Comparison of ENCODE assay signal across 8 mouse cellular contexts in the genomic region with DNA sequence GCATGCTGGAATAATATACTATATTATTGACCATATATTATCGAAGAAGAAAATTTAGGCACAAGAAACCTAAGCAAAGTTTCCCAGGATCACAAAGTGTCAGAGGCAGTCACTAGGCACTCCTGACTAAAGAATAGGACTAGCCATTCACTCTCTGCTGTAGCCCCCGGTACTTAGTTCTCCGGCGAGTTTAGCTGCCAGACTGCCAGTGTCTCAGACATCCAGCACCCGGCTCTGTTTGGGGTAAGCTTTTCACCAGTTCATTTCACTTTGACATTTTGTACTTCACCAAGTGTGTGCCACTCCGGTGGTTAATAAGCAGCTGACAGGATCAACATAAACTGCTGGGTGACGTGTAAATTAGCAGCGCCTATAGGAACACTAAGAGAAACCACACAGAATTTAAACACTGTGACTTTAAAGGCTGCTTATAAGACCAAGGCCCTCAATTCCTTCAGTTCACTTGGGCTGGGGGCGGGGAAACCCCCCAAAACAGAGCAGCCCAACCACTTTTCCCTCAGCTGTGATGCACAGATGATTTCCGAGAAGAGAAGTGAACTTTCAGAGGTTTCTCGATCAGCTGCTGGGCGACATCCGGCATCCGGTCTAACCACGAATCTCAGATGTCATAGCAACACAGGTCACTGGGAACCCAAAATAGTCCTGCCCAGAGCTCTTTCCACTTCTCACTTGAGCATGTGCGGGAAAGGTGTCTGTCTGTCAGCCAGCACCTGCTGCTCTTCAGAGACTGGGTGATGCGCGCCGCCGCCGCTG.
DNase-seq lines count a peak whose midpoint lies in the region; ATAC-seq and TF ChIP-seq lines count a peak whose summit lies in the region.

No protein-coding gene starts in this region.

- TF ChIP-seq CTCF in liver, adult 2 months (IDR thresholded peaks at IDR 0.05; ENCODE audit: low read depth, low read length), result no peak
- no peak for TF ChIP-seq CTCF in heart, postnatal 0 days (IDR thresholded peaks at IDR 0.05; ENCODE audit: low read depth)
- no peak for TF ChIP-seq CTCF in small intestine, adult 2 months (IDR thresholded peaks at IDR 0.05; ENCODE audit: extremely low read depth, insufficient read length, insufficient replicate concordance, low read depth, low read length)

- H3K4me1 ChIP-seq in liver, adult 2 months (ENCODE audit: control insufficient read depth, insufficient read depth, low read length), result no peaks in the 10 kb centered on the region
- no peaks in the 10 kb centered on the region; the same call in 1 of the 2 replicates for H3K4me1 ChIP-seq in liver, embryonic 11.5 days (replicated peaks; ENCODE audit: control insufficient read depth, insufficient read depth, low read length)
- no peaks in the 10 kb centered on the region for H3K4me1 ChIP-seq in heart, postnatal 0 days (ENCODE audit: control insufficient read depth, insufficient read depth)
- peaks cover 2% of the 10 kb centered on the region for H3K4me1 ChIP-seq in small intestine, adult 2 months (ENCODE audit: control insufficient read depth, insufficient read depth, insufficient read length, low read length)

- H3K27me3 ChIP-seq in liver, adult 2 months (ENCODE audit: control insufficient read depth, insufficient read depth, low read length), result no peaks in the 10 kb centered on the region
- no peaks in the 10 kb centered on the region for H3K27me3 ChIP-seq in liver, embryonic 11.5 days (replicated peaks; ENCODE audit: control insufficient read depth, insufficient read depth, low read length)
- no peaks in the 10 kb centered on the region for H3K27me3 ChIP-seq in heart, postnatal 0 days (ENCODE audit: control insufficient read depth, insufficient read depth, low read length)
- H3K27me3 ChIP-seq in small intestine, adult 2 months (ENCODE audit: control insufficient read depth, insufficient read depth, low read length), result no peaks in the 10 kb centered on the region

- no peak overlapping the region for H3K27ac ChIP-seq in liver, adult 2 months (replicated peaks; ENCODE audit: insufficient read depth, low read depth, low read length)
- no peak overlapping the region for H3K27ac ChIP-seq in liver, embryonic 11.5 days (ENCODE audit: low read depth, low read length)
- no peak overlapping the region for H3K27ac ChIP-seq in heart, postnatal 0 days (ENCODE audit: low read depth)
- H3K27ac ChIP-seq in small intestine, adult 2 months (ENCODE audit: insufficient read depth, low read depth, low read length), result peak overlapping the region; percentile 75

- peak; percentile 50 for DNase-seq in adrenal gland, postnatal 14 days
- no peak for DNase-seq in adrenal gland, adult 2 months
- DNase-seq in liver, adult 2 months (ENCODE audit: extremely low read depth, low read depth, low spot score), result peak; percentile 21
- no peak for DNase-seq in liver, embryonic 11.5 days (ENCODE audit: low spot score)
- peak; percentile 40 for DNase-seq in heart, postnatal 0 days (ENCODE audit: low spot score)
- DNase-seq in lung, postnatal 4 days, result peak; percentile 66 to 76
- no peak for DNase-seq in adrenal gland, adult 8-10 months

- WGBS in liver, adult 2 months, result 82% methylated on average over 21 of the region's 21 CpGs
- WGBS in liver, embryonic 11.5 days, result 68% methylated on average over 21 of the region's 21 CpGs
- WGBS in heart, postnatal 0 days, result 46% methylated on average over 21 of the region's 21 CpGs
- 72% methylated on average over 21 of the region's 21 CpGs for WGBS in small intestine, adult 2 months

- no peak for TF ChIP-seq POLR2A in liver, adult 2 months (IDR thresholded peaks at IDR 0.05; ENCODE audit: extremely low read depth, insufficient read depth, low read length)
- TF ChIP-seq POLR2A in small intestine, adult 2 months (IDR thresholded peaks at IDR 0.05; ENCODE audit: low read depth, low read length), result no peak

- H3K4me3 ChIP-seq in liver, adult 2 months (ENCODE audit: insufficient read depth, low read depth, low read length), result no peak overlapping the region
- H3K4me3 ChIP-seq in liver, embryonic 11.5 days (ENCODE audit: low read depth, low read length), result no peak overlapping the region
- H3K4me3 ChIP-seq in heart, postnatal 0 days (ENCODE audit: low read depth, low read length), result peak overlapping the region; percentile 35
- no peak overlapping the region for H3K4me3 ChIP-seq in small intestine, adult 2 months (ENCODE audit: low read depth, low read length)

- no peak for ATAC-seq in liver, embryonic 11.5 days (replicated peaks; ENCODE audit: low FRiP score)
- ATAC-seq in heart, postnatal 0 days (ENCODE audit: insufficient read depth, low read depth), result no peak

- no peak overlapping the region for H3K9ac ChIP-seq in liver, adult 2 months (ENCODE audit: low read depth, low read length)
- H3K9ac ChIP-seq in liver, embryonic 11.5 days (ENCODE audit: low read depth, low read length), result no peak overlapping the region
- no peak overlapping the region for H3K9ac ChIP-seq in heart, postnatal 0 days (replicated peaks; ENCODE audit: low read depth, low read length)

- no peaks in the 10 kb centered on the region for H3K36me3 ChIP-seq in liver, adult 2 months (ENCODE audit: control insufficient read depth, insufficient read depth, low read length)
- H3K36me3 ChIP-seq in liver, embryonic 11.5 days (ENCODE audit: control insufficient read depth, insufficient read depth, low read length), result no peaks in the 10 kb centered on the region
- no peaks in the 10 kb centered on the region for H3K36me3 ChIP-seq in heart, postnatal 0 days (replicated peaks; ENCODE audit: control insufficient read depth, insufficient read depth, low read length)
- no peaks in the 10 kb centered on the region for H3K36me3 ChIP-seq in small intestine, adult 2 months (ENCODE audit: control insufficient read depth, insufficient read depth, low read length)

- H3K4me2 ChIP-seq in liver, embryonic 11.5 days, result no peak overlapping the region
- peak overlapping the region; percentile 58 for H3K4me2 ChIP-seq in heart, postnatal 0 days (ENCODE audit: low read depth, low read length)

- no peaks in the 10 kb centered on the region for H3K79me2 ChIP-seq in liver, adult 2 months (ENCODE audit: control insufficient read depth, insufficient read depth, low read length)

- TF ChIP-seq EP300 in heart, postnatal 0 days (IDR thresholded peaks at IDR 0.05; ENCODE audit: low read depth), result no peak

- no peaks in the 10 kb centered on the region for H3K9me3 ChIP-seq in liver, embryonic 11.5 days (ENCODE audit: control insufficient read depth, low read length)
- no peaks in the 10 kb centered on the region; the same call in 1 of the 2 replicates for H3K9me3 ChIP-seq in heart, postnatal 0 days (replicated peaks; ENCODE audit: control insufficient read depth, low read length)

Comparison
In these comparisons a context has a peak if more than half of its experiments do, and no peak if none do; other contexts are left out.
1. DNase-seq: peak in adrenal gland, postnatal 14 days (single experiment), liver, adult 2 months (single experiment), heart, postnatal 0 days (single experiment) and lung, postnatal 4 days (2 of 2); none in adrenal gland, adult 2 months (single experiment), liver, embryonic 11.5 days (single experiment) and adrenal gland, adult 8-10 months (single experiment).